Mouse (Mus musculus) ES-E14 (cell line): ENCODE data around the gene Frzb.

Source experiments
- CHD2 ChIP-seq: IDR thresholded peaks from 2 replicates; pipeline ENCODE4 v1.6.1; 2014; ENCODE audit warnings: mild to moderate bottlenecking, low read depth, low read length, inconsistent platforms
- HCFC1 ChIP-seq: IDR thresholded peaks from 2 replicates; pipeline ENCODE4 v1.6.1; 2012; ENCODE audit warnings: low read length, inconsistent platforms, borderline replicate concordance; ENCODE audit not compliant: insufficient read depth
- MAFK ChIP-seq: IDR thresholded peaks from 2 replicates; pipeline ENCODE4 v1.6.1; 2014; ENCODE audit warnings: mild to moderate bottlenecking, low read depth, low read length, inconsistent platforms; ENCODE audit not compliant: insufficient read depth

- no peak for TF ChIP-seq CHD2
- no peak for TF ChIP-seq HCFC1
- TF ChIP-seq MAFK = no peak
These were observed 61.2 kb downstream of the Frzb start for GRCm38 (mm10) chr2:80386255-80386654.
